Mouse (Mus musculus): ENCODE measurements at regions not wholly inside any gene's neighbourhood (a gene's known extent, or its start where the extent isn't known, plus 50 kb on each side); places are given as distances from the start of the nearest gene placed in this dataset.

GRCm38 (mm10) chr16:97304156-97304735, 52.3 kb upstream of the Bace2 start:
- DNase-seq (ENCODE audit: low spot score), result no peak
